Mouse (Mus musculus) layer of hippocampus, postnatal 14 days (tissue): ENCODE data around the gene Tnfrsf26. TPM values are rescaled to one million over a fixed set of nuclear protein-coding genes. Genes with fewer than 3 reads are reported as not detected.
"Not testable (repeated sequence)": the region's sequence is repeated elsewhere in the genome, so short reads cannot be mapped to it uniquely, and the experiment has no call there.

Source experiments
- DNase-seq, 2 experiments: peaks; one replicate each; pipeline ENCODE4 v3.0.0; 2021 to 2022; ENCODE audit warnings: low spot score in 2 of 2, mixed read lengths in 1 of 2
- long read RNA-seq, 2 experiments: library from polyadenylated mRNA; stranded (forward); transcript quantifications; one replicate each; pipeline ENCODE4 v2.0.0; 2021
- total RNA-seq, 2 experiments: library from RNA; stranded (reverse); gene quantifications; 2 replicates each; pipeline ENCODE4 v1.2.3; 2021

Tnfrsf26 gene
- total RNA-seq = under 1 TPM; 0.12 to 0.23 TPM
- long read RNA-seq, experiment 1 = 0 reads
- long read RNA-seq, experiment 2, partial matches to known transcripts = 0 of 1 reads
- long read RNA-seq, experiment 2, other reads (novel, unspliced or antisense) = 1 of 1 reads

DNA sequence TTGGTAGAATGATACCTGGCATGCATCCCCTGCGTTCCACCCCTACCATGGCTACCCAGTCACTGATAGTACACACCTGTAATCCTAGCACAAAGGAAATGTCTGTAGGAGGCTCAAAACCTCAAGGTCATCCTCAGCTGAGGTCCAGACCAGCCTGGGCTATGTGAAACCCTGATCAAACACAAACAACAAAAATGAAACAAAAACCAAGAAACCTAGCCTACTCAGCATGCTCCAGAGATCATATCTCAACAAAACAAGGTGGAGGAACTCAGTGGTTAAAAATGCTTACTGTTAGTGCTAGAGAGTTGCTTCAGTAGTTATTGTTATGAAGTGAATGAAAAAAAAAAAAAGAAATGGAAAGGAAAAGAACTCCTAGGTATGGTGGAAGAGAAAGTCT lies at the start of gene Tnfrsf26:
TSS of gene Tnfrsf26 (minus strand) at position 183 of the 400 bp plus-strand sequence.
- DNase-seq = no peak

GRCm38 (mm10) chr7:143666427-143667311 lies 38.1 kb upstream of the Tnfrsf26 start:
- DNase-seq = no peak

- DNase-seq = no peak
Measured at GRCm38 (mm10) chr7:143663470-143663869, 34.9 kb upstream of the Tnfrsf26 start.

GRCm38 (mm10) chr7:143660797-143661196 lies 32.3 kb upstream of the Tnfrsf26 start:
- DNase-seq = no peak

- not testable (repeated sequence) for DNase-seq
Measured at GRCm38 (mm10) chr7:143649769-143650346, 21.3 kb upstream of the Tnfrsf26 start.

DNA sequence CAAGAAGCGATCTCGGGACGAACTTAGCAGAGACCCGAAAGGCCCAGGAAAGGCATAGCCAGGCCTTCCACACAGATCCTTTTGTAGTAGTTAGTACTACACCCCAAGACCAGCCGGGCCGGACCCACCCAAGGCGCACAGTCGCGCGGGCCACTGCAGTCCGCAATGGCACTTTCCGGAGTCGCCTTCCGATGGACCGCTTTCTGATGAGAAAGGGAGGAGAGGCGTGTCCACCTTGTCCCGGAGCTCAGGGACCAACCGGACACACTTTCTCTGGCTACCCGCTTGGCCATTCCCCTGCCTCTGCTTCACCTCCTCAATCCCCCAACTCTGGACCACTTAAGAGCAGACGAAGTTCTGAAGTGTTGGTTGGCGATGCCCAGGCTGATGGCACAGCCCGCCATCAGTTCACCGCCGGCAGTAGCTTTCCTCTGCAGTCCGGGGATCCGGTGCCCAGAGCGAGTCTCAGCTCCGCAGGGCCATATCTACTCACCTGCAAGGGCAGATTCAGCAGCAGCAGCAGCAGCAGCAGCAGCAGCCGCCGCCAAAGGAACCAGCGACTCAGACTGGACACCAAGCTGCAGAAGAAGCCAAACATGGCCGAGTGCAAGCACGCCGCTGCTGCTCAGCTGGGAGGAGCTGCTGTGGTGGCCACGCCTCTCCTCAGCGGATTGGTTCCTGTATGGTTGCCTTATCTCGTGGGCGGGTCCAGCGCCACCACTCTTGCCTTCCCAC lies 20.7 kb upstream of the Tnfrsf26 start, which contains the start of gene Tnfrsf22:
TSS of gene Tnfrsf22 (minus strand) at position 628 of the 735 bp plus-strand sequence.
- DNase-seq = peak; percentile 70 to 76

DNA sequence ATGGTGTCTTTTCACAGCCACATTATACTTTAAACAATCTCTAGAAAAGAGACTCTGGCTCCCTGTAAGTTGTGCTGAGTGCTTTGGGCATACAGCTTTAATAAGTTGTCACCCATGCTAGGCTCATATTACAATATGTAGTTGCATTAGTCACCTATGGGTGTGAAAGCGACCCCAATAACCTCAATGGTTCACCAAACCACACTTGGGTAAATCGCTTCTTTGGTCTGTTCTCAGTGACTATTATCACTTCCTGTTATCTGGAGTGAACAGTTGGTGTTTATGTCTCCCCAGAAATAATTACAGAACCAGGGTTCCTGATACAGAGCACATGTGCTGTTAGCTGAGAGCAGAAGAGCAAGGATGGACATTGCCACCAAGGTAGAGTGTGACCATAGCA lies 15.4 kb upstream of the Tnfrsf26 start:
- not testable (repeated sequence) for DNase-seq

GRCm38 (mm10) chr7:143636674-143637073 lies 8.2 kb upstream of the Tnfrsf26 start:
- DNase-seq = no peak

GRCm38 (mm10) chr7:143631503-143631902 lies 3.0 kb upstream of the Tnfrsf26 start:
- DNase-seq = no peak

DNA sequence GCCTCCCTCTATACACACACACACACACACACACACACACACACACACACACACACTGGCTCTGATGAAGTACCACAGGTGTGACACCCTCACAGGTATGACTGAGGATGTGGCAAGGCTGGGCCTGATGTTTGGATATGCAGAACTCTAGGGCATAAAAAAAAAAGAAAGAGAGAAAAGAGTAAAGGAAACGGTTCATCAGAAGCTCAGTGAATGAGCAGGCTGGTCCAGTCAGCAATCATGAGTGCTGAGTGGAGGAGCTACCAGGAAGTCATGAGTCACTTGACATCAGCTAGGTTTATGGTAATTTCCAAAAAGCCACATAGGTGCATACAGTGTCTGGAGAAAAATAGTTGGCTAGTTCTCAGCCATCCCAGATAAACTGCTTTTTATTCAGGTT lies 979 bp upstream of the Tnfrsf26 start:
- no peak for DNase-seq

DNA sequence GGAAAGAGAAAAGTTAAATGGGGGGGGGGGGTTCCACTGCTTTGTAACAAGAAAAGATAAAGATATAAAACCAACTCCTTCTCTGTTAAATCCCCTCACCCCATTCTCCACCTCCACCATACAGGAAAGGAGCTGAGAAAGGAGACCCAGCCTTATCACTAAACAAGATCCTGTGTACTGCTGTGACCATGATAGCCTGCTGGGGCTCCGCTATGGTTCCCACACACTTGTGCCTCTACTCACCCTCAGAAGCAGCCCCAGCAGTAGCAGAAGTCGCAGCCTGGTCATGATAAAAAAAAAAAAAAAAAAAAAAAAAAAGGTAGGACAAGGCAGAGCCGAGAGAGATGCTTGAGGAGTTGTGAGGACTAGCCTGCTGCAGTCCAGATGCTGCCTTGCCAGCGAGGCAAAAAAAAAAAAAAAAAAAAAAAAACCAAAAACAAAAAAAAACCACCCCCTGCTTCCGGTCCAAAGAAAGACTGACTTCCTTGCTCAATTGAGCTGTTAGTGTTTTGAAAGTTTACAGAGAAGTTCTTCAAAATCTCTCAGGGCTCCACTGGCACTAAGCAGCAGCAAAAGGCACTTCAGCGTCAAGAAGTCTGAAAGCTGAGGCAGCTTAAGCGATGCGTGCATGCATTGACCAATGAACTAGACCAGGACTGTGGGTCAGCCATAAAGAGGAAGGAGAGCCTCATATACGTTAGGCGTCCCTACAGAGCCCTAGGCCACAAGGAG lies 801 bp downstream of the Tnfrsf26 start:
- no peak for DNase-seq

DNA sequence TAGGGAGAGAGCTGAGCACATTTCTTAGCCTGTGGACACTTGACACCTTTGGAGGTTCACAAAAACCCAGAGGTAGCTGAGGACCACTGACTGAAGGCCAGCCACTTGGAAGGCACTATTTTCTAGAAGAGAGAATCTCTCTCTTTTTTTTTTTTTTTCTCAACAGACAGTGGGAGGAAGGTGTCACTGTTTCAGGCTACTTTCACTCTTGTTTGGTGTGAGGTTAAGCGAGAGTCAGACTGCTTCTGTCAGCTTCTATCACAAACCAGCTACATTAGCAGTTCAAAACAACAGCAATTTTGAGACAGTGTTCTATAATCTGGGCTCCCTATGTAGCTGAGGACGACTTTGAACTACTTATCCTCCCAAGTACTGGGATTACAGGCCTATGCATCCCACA lies 2.3 kb downstream of the Tnfrsf26 start:
- DNase-seq = no peak

GRCm38 (mm10) chr7:143625151-143625550 lies 3.4 kb downstream of the Tnfrsf26 start:
- no peak for DNase-seq

- DNase-seq = no peak
Measured at GRCm38 (mm10) chr7:143624561-143624960, 4.0 kb downstream of the Tnfrsf26 start.

GRCm38 (mm10) chr7:143620951-143621350 lies 7.6 kb downstream of the Tnfrsf26 start:
- no peak for DNase-seq

- no peak for DNase-seq
Measured at GRCm38 (mm10) chr7:143614404-143615135, 14.0 kb downstream of the Tnfrsf26 start.

GRCm38 (mm10) chr7:143612215-143612614 lies 16.3 kb downstream of the Tnfrsf26 start:
- DNase-seq = no peak

- DNase-seq = no peak
Measured at GRCm38 (mm10) chr7:143605321-143605720, 23.2 kb downstream of the Tnfrsf26 start.

GRCm38 (mm10) chr7:143604889-143605288 lies 23.6 kb downstream of the Tnfrsf26 start:
- no peak for DNase-seq

- DNase-seq = no peak
Measured at GRCm38 (mm10) chr7:143601705-143602104, 26.8 kb downstream of the Tnfrsf26 start.
